Mouse (Mus musculus) cerebellum, adult 2 months (tissue): ENCODE measurements around the gene Klhl29.

Experiments used
- CTCF ChIP-seq: fragments of 200-500 bp; IDR thresholded peaks from 2 replicates; pipeline ENCODE4 v1.5.1; 2011; ENCODE audit warnings: low read depth, mild to moderate bottlenecking, control low read depth, low read length, moderate library complexity, borderline replicate concordance; ENCODE audit not compliant: insufficient read depth
- POLR2A ChIP-seq: fragments of 200-500 bp; IDR thresholded peaks from 2 replicates; pipeline ENCODE4 v1.6.1; 2011; ENCODE audit warnings: low read length, control low read depth, borderline replicate concordance; ENCODE audit not compliant: insufficient read depth

- TF ChIP-seq CTCF (no peak), POLR2A (no peak)
These were observed 1.8 kb downstream of the Klhl29 start for GRCm38 (mm10) chr12:5373641-5374195.
